In the genomic region with DNA sequence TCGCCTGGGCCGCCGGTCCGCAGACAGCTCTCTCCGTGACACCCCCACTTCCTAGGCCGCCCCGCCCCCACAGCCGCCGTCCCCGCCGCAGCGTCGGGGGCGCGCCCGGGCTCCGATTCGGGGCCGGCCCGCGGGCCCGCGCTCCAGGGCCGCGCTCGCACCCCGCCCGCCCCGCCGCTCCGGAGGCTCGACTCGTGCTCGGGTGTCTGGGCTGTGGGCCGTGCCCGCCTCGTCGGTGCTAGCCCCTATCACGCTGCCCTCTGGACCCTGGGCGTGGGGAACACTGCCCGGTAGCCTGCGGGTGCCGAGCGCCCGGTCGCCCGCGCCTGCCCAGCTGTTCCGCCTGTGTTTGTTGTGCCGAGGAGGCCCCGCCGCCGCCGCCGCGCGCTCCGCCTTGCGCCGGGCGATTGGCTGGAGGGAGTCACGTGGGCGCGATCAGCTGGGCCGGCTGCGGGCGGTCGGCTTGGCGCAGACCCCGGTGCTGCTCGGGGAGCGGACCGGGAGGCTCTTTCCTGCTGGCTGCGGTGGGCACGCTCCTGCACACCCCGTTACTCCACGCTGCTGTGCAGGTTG, we compare ENCODE assay signal across 8 mouse cellular contexts. TPM values are rescaled to one million over a fixed set of nuclear protein-coding genes. Genes with fewer than 3 reads are reported as not detected.
DNase-seq lines count a peak whose midpoint lies in the region; ATAC-seq and TF ChIP-seq lines count a peak whose summit lies in the region.

No protein-coding gene starts in this region.

- H3K4me3 ChIP-seq in MEL (ENCODE audit: control insufficient read depth in 1 of 2, insufficient read depth in 1 of 2, low read depth in 2 of 2, low read length in 2 of 2), result peak overlapping the region; percentile 96
- H3K4me3 ChIP-seq in forebrain, embryonic 15.5 days, result peak overlapping the region; percentile 82
- H3K4me3 ChIP-seq in layer of hippocampus, adult 2 months, result peak overlapping the region; percentile 77
- peak overlapping the region; percentile 91 for H3K4me3 ChIP-seq in lung, adult 2 months (replicated peaks; ENCODE audit: extremely low read depth, low read depth, low read length)
- peak overlapping the region; percentile 95 for H3K4me3 ChIP-seq in olfactory bulb, adult 2 months (ENCODE audit: insufficient read depth, low read depth, low read length)

- no peaks in the 10 kb centered on the region for H3K9me3 ChIP-seq in MEL (replicated peaks; ENCODE audit: insufficient read depth, low read length)
- H3K9me3 ChIP-seq in forebrain, embryonic 15.5 days, result no peaks in the 10 kb centered on the region

- H3K79me2 ChIP-seq in MEL (ENCODE audit: control insufficient read depth, insufficient read depth, low read length, poor library complexity), result peaks cover 13% of the 10 kb centered on the region

- H3K27ac ChIP-seq in MEL (ENCODE audit: control insufficient read depth, low read depth, low read length), result peak overlapping the region; percentile 100
- H3K27ac ChIP-seq in forebrain, embryonic 15.5 days (replicated peaks), result peak overlapping the region; percentile 98
- peak overlapping the region; percentile 96 for H3K27ac ChIP-seq in layer of hippocampus, adult 2 months
- peak overlapping the region; percentile 97 for H3K27ac ChIP-seq in olfactory bulb, adult 2 months (ENCODE audit: insufficient read depth, low read depth, low read length)

- TF ChIP-seq POLR2A in MEL (IDR thresholded peaks at IDR 0.05; ENCODE audit: control insufficient read depth in 1 of 2, insufficient read depth in 1 of 2, low read depth in 1 of 2, low read length in 2 of 2, poor library complexity in 1 of 2), result peak; percentile 53 to 70; a peak in 2 of 4 replicates
- TF ChIP-seq POLR2A in lung, adult 2 months (IDR thresholded peaks at IDR 0.05; ENCODE audit: borderline replicate concordance, extremely low read depth, low read depth, low read length), result peak; percentile 78
- peak; percentile 86; the same call in 1 of the 2 replicates for TF ChIP-seq POLR2A in olfactory bulb, adult 2 months (IDR thresholded peaks at IDR 0.05; ENCODE audit: insufficient read depth, low read depth, low read length)

- H3K4me1 ChIP-seq in MEL (ENCODE audit: control insufficient read depth in 1 of 2, insufficient read depth in 2 of 2, low read length in 2 of 2), result peaks cover 10 to 26% of the 10 kb centered on the region in 2 experiments
- H3K4me1 ChIP-seq in forebrain, embryonic 15.5 days, result peaks cover 13% of the 10 kb centered on the region
- H3K4me1 ChIP-seq in lung, adult 2 months (ENCODE audit: control insufficient read depth, insufficient read depth, low read length), result peaks cover 5% of the 10 kb centered on the region
- H3K4me1 ChIP-seq in olfactory bulb, adult 2 months (ENCODE audit: control insufficient read depth, insufficient read depth, low read length), result peaks cover 2% of the 10 kb centered on the region; the same call in 1 of the 2 replicates

- peaks cover 0 to 34% of the 10 kb centered on the region in 2 experiments; a peak in 3 of 4 replicates for H3K36me3 ChIP-seq in MEL (ENCODE audit: control insufficient read depth in 1 of 2, insufficient read depth in 2 of 2, low read length in 2 of 2)
- H3K36me3 ChIP-seq in forebrain, embryonic 15.5 days, result no peaks in the 10 kb centered on the region

- H3K4me2 ChIP-seq in forebrain, embryonic 15.5 days (replicated peaks), result peak overlapping the region; percentile 50

- peak overlapping the region; percentile 96 for H3K9ac ChIP-seq in MEL (ENCODE audit: control insufficient read depth, low read depth, low read length, poor library complexity, severe bottlenecking)
- H3K9ac ChIP-seq in forebrain, embryonic 15.5 days (replicated peaks), result peak overlapping the region; percentile 89

- intact Hi-C loops in heart, postnatal 25 days (cut with DNase I), result loop anchor here (5.0 kb wide), 1 partner anchor 80 kb away; the partner anchor contains the start of gene Lbh

- no peak for TF ChIP-seq EP300 in MEL (IDR thresholded peaks at IDR 0.05; ENCODE audit: low read depth in 1 of 2, low read length in 2 of 2)

- under 1% methylated on average over 76 of the region's 77 CpGs for WGBS in forebrain, embryonic 15.5 days
- WGBS in lung, adult 2 months, result under 1% methylated on average over 49 of the region's 77 CpGs
- under 1% methylated on average over 75 of the region's 77 CpGs for WGBS in olfactory bulb, adult 2 months

- TF ChIP-seq CTCF in MEL (IDR thresholded peaks at IDR 0.05 in 2 of 3, conservative IDR thresholded peaks at IDR 0.05 in 1 of 3; ENCODE audit: control insufficient read depth in 1 of 3, insufficient read depth in 1 of 3, low read depth in 2 of 3, low read length in 3 of 3, poor library complexity in 1 of 3, severe bottlenecking in 1 of 3), result no peak
- no peak for TF ChIP-seq CTCF in layer of hippocampus, adult 2 months (conservative IDR thresholded peaks at IDR 0.05)
- no peak for TF ChIP-seq CTCF in lung, adult 2 months (IDR thresholded peaks at IDR 0.05; ENCODE audit: insufficient read depth, low read length)
- no peak for TF ChIP-seq CTCF in olfactory bulb, adult 2 months (IDR thresholded peaks at IDR 0.05; ENCODE audit: insufficient read depth, low read depth, low read length)

- no peak for TF ChIP-seq RAD21 in MEL (IDR thresholded peaks at IDR 0.05; ENCODE audit: low read depth, low read length)

- no peaks in the 10 kb centered on the region for H3K27me3 ChIP-seq in MEL (ENCODE audit: control insufficient read depth in 1 of 2, insufficient read depth in 2 of 2, low read length in 2 of 2)
- no peaks in the 10 kb centered on the region for H3K27me3 ChIP-seq in forebrain, embryonic 15.5 days

- ATAC-seq in forebrain, embryonic 15.5 days (replicated peaks), result peak; percentile 75

- DNase-seq in MEL (ENCODE audit: low read depth, low spot score), result peak; percentile 93
- DNase-seq in cerebellum, adult 11-12 months, result peak; percentile 92
- DNase-seq in heart, postnatal 25 days (ENCODE audit: low spot score), result peak; percentile 88
- peak; percentile 90 to 91 for DNase-seq in layer of hippocampus, adult 2 months (ENCODE audit: low spot score in 2 of 2)
- DNase-seq in lung, adult 2 months, result peak; percentile 90
- peak; percentile 86 for DNase-seq in thymus, adult 18-20 months

TF ChIP-seq in MEL, 35 proteins besides CTCF, POLR2A, EP300 and RAD21:
- no peak for TF ChIP-seq MYC (IDR thresholded peaks at IDR 0.05; ENCODE audit: low read depth, low read length)
- peak; percentile 98 for TF ChIP-seq USF1 (IDR thresholded peaks at IDR 0.05; ENCODE audit: low read depth, low read length)
- TF ChIP-seq USF2 (IDR thresholded peaks at IDR 0.05; ENCODE audit: borderline replicate concordance in 1 of 2, insufficient read depth in 1 of 2, low read depth in 1 of 2, low read length in 2 of 2), result peak; percentile 43 to 91; a peak in 2 of 4 replicates
- peak; percentile 85 for TF ChIP-seq MAX (IDR thresholded peaks at IDR 0.05; ENCODE audit: low read length)
- TF ChIP-seq NELFE (IDR thresholded peaks at IDR 0.05; ENCODE audit: low read depth, low read length), result peak; percentile 51
- peak; percentile 5; the same call in 1 of the 2 replicates for TF ChIP-seq BHLHE40 (IDR thresholded peaks at IDR 0.05; ENCODE audit: borderline replicate concordance, low read depth, low read length)
- TF ChIP-seq MXI1 (IDR thresholded peaks at IDR 0.05; ENCODE audit: low read depth, low read length), result peak; percentile 70; the same call in 1 of the 2 replicates
- no peak for TF ChIP-seq GATA1 (IDR thresholded peaks at IDR 0.05; ENCODE audit: low read depth, low read length)
- TF ChIP-seq ETS1 (IDR thresholded peaks at IDR 0.05; ENCODE audit: low read depth, low read length), result peak; percentile 92
- TF ChIP-seq POLR2AphosphoS2 (IDR thresholded peaks at IDR 0.05; ENCODE audit: low read length), result peak; percentile 39; the same call in 1 of the 2 replicates
- peak; percentile 82 for TF ChIP-seq SIN3A (IDR thresholded peaks at IDR 0.05; ENCODE audit: low read length)
- TF ChIP-seq MAFK (IDR thresholded peaks at IDR 0.05; ENCODE audit: borderline replicate concordance, low read depth, low read length), result no peak
- peak; percentile 44; the same call in 1 of the 2 replicates for TF ChIP-seq ZMIZ1 (IDR thresholded peaks at IDR 0.05; ENCODE audit: low read depth, low read length)
- peak; percentile 56 for TF ChIP-seq NRF1 (IDR thresholded peaks at IDR 0.05; ENCODE audit: insufficient read depth, low read depth, low read length, poor library complexity, severe bottlenecking)

RNA-seq across cellular contexts. Expression of gene Ypel5, which starts 1.0 kb away (rescaled TPM):
- 9.2 and 12.6 TPM in 2 replicates for total RNA-seq in MEL (2012; rRNA removed)
- polyA plus RNA-seq in MEL (2012; ENCODE audit: insufficient read depth in 1 of 2, insufficient read length in 2 of 2, low read depth in 1 of 2, low replicate concordance in 2 of 2, missing spikeins in 1 of 2), result 10 to 100 TPM; 15.5 to 80.4 TPM
- 105 and 114 TPM in 2 replicates for polyA plus RNA-seq in forebrain, embryonic 15.5 days (2015; fragmentation: Nextera tagmentation; extraction: Ambion mirVana)
- total RNA-seq in heart, postnatal 25 days (2021), result 10 to 100 TPM; 37.7 TPM
- total RNA-seq in layer of hippocampus, adult 2 months (2021), result 10 to 100 TPM; 89.8 to 91.3 TPM
- 17.1 and 19.7 TPM in 2 replicates for polyA plus RNA-seq in lung, adult 2 months (2012; rRNA removed)
- polyA plus RNA-seq in olfactory bulb, adult 2 months (2012; ENCODE audit: insufficient read depth, insufficient read length, low replicate concordance, missing spikeins), result not detected in 2 replicates

Comparison
In these comparisons a context has a peak if more than half of its experiments do, and no peak if none do; other contexts are left out.
1. Peak in every context shown above with its lines: DNase-seq, ATAC-seq, H3K4me3 ChIP-seq and H3K27ac ChIP-seq.